Mouse (Mus musculus) testis, postnatal 10 days (tissue): ENCODE measurements around the gene Ifnk.

Experiments
- DNase-seq: peaks from one replicate; pipeline ENCODE4 v3.0.0; 2021; ENCODE audit warnings: low spot score

Ifnk gene

DNA sequence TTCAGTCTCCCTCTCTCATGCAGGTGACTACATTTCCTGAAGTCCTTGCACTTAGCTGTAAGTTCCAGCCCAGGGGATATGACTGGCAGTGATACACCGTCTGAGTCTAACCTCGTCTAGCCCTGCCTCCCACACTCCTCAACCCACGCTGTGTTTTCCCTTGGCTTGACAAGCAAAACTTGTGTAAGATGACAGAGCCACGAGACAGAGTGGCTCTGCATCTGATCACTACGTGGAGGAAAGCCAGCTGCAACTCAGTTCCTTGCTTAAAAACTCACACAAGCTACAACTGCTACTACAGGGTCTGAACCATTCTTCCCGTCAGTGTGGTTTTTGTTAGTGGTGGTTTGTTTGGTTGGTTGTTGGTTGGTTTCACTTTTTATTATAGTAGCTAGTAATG, 11.5 kb upstream of the Ifnk start:
- no peak for DNase-seq

DNA sequence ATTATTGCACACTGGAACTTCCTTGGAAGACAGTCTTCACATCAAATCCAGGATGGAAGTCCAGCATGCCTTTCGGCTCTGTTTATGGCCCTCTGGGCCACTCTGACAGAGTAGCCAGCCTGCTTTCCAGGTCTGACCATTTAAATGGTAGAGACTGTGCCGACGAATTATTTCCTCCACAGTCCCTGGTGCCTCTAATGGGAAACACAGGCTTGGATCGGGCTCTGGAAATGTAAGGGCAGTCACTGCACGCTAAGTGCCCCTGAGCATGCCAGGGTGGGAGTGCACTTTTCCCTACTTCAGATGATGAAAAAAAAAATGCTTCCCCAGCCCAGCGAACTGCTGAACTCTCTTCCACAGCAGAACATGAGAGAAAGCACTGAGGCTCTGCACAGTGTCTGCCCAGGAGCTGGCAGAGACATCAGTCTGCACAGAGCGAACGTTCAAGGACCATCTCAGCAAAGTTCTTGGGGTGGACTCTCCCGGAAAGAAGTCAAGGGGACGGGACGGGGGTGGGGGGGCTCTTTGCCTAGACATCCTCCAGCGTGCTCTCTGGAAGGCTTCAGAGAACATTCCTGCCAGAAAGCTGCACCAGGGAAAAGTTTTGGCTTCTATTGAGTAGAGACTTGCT, 8.3 kb upstream of the Ifnk start:
- DNase-seq, result no peak

DNA sequence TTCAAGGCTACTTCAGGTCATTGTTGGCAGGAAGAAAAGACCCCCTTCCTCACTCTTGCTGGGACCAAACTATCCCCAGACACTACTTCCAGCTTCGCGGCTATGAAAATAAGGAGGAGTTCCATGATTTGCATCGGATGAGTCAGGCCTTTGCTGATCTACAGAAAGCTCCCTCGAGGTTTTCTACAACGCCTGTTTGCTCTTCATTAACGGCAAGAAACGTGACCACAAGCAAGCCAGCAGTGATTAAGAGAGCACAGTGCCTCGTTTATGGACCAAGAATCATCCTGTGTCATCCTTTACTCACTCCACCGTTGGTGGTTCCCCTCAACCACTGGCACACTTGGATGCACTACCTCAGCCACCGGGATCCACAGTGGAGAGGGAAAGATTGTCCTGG, 6.1 kb upstream of the Ifnk start:
- DNase-seq, result no peak

DNA sequence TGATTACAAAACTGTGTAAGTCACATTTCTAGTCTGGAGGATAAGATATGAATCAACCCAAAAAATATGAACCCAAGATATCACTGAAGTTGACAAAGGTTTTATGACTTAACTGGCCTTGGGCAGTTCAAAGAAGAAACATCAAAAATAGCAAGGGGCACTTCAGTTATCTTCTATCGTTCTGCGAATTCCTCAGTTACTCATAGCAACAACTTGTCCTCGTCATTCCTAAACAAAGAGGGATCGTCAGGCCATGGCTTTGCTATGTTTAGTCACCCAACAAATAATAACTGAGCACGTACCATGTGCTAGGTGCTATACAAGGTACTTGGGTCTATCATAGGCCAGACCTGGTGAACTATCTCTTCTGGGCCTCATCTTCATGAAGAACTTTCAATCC, 5.3 kb upstream of the Ifnk start:
- DNase-seq, result no peak

DNA sequence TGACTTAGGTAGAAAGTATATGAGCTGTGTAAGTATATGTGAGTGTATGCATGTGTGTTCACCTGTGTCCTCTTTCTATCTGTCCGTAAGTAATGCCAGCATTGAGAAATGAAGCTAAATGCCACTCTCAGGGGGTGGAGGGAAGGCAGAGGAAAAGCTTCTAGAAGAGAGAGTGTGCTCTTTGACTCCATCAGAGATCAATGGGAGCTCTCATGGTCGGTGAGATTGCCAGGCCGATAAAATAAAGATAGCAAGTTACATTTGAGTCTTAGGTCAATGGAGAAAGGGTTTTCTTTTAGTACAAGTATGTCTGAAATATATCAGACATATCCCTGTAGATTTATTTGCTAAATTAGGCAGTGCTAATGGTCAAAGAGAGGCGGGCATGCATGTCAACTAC, 3.5 kb upstream of the Ifnk start:
- DNase-seq, result no peak

DNA sequence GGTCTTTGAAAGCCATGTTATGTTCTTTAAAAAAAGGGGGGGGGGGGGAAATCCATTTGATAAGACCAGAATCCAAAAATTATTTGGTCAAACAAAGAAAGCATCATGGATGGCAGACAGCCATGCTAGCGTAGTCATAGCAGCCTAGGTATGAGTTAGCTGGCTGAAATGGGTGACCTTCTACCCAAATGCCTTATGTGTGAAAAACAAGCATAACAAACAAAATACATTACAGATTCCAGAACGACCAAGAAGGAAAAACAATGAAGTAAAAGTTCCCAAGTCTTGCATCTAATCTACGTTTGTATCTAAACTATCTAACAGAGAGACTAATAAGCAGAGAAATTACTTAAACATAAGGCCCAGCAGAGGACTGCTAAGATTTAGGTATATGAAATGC, 1.1 kb upstream of the Ifnk start:
- no peak for DNase-seq

DNA sequence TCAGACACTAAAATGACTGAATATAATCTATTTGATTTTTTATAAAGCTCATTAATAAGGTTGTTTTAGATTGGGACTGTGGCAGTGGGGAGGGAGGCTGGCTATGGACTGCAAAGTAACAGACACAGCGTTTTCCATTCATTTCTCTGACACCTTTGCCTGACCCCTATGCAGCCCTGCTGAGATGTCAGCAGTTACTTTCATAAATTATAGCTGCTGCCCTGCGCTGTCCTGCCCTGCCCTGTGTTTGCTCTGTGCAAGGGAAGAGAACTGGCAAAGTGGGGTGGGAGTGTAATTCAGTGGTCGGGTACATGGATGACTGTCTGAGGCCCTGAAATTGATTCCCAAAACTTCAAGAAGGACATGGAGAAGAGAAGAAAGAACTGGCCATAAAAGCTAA, 2.2 kb downstream of the Ifnk start:
- DNase-seq, result no peak

DNA sequence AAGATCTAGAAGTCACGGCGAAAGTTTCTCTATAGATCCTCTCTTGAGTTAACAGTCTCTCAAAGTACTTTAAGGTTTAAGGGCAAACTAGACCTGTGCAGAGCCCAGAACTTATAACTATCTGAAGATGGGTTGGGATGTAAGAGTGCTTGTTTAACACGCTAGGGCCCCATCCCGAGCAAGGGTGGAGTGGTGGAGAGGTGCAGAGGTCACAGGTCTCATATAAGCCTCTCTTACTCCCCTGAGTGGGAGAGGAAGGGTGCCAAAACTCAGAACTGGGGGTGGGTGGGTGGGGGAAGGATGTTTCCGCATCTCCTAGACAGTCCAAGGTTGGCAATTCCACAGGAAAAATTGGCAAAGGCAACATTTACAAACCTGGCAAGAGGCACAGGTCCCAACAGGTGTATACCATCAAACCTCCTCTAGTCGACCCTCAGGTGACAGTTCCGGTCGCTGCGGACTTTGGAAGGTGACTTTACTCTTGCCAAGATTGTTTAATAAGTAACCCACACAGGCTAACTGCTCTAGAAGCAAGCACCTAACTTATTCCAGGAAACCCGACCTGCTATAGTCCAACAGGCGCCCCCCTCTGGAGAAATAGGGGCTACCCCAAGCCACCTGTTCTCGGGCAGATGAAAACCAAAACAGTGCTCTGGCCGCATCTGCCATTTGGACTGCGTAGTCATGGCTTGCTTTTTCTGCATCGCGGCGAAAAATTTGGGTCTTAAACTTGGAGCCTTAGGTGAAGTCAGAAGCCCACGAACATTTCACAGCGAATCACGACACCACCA, 3.5 kb downstream of the Ifnk start:
- DNase-seq, result peak; percentile 62

DNA sequence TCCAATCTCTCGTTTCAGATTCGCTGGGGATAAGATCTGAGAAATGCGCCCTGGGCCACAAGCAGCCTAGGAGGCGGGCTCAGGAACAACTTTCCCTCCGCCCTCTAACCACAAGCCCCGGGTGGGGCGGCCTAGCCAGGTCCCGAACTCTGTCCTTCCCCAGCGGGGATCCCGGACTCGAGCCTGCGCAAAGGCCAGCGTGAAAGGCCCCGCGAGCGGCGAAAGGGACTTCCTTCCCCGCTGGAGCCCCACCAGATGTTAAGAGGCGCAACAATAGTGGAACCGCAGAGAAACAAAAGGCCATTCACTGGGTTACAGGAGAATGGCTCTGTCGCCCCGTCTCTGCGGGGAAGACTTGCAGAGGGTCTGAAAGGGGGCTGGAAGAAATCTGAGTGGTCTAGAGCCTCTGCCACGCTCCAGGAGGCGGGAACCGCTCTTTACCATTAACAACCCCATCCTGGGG, 4.3 kb downstream of the Ifnk start:
- DNase-seq, result peak; percentile 61

DNA sequence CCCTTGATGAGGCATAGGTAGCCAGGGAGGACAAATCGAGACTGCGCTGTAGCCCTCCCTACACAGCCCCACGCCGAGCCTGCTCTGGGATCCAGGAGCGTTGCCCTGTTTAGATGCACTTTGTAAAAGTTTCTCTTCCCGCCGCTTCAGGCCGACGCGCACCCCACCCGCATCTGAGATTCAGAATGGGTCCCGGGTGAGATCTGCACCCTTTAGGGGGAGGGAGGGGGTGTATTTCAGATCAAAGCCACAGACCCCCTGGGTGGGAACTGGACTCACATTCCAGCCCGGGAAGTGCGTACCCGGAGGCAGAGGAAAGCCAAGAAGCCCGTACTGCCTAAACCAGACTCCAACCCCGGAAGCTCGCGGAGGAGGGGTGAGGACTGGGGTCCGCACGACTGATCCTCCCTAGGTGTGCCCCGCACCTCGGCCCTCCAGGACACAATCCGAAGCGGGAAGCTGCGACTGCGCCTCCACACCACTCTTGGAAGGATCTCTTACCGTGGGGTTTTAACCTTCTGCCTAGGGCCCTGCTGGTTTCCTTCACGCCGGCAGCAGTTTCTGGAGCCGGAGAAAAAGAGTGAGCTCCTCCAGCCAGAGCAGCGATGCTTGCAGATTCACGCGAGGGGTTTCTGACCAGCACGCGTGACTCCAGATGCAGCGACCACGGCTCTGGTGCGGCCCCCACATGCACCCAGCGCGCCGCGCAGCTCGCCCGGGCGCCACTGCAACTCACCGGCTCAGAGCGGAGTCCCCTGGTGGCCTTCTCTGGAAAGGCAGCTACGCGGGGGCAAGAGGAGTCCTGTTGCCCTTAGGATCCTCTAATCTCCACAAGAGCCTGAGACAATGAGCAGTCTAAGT, 5.1 kb downstream of the Ifnk start, which contains the start of gene Mob3b:
Gene Mob3b, minus strand, starts transcription at position 734 of the 861 bp plus-strand sequence.
- peak; percentile 92 for DNase-seq

DNA sequence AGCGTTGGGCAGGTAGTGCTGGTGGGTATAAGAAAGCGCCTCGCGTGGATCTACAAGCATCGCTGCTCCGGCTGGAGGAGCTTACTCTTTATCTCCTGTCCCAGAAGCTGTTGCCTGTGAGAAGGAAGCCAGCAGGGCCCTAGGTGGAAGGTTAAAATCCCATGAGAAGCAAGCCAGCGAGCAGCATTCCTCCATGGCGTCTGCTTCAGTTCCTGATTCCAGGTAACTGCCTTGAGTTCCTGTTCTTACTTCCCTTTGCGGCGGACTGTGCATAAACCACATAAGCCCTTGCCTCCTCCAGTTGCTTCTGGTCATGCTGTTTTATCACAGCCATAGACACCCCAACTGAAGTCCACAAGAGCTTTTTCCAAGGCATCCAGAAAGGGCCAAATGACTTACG, 6.0 kb downstream of the Ifnk start:
- no peak for DNase-seq

DNA sequence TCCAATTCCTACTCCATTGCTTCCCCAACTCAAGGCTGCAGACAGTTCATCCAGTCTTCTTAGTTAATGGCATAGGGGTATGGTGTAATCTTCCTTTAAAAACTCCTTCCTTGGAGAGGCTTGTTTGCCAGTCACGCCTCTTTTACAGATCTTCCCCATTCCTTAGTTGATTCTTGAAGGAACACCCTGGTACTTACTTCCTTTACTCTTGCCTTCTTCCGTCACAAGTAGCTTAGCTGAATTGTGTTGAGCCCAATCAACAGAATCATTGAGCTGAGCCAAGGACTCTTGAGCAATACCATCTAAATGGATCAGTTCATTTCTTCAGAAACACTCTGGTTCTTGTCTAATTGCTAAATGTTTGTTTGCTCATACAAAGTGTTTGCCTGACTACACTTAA, 13.4 kb downstream of the Ifnk start:
- DNase-seq, result no peak

DNA sequence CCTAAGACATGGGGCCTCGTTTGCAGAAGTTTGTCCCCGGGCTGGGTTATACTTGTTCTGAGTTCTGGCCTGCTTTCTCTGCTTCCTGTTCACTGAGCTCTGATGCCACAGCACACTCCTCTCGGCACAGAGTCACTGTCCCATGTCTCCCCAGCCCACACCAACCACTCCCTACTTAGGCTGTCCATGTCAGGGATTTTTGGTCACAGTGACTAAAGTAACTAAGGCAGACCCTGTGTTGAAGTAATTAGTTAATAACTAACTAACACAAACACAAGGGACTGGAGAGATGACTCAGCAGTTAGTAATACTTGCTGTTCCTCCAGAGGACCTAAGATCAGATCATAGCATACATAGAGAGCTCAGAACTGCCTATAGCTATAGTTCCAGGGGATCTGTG, 14.1 kb downstream of the Ifnk start:
- no peak for DNase-seq

DNA sequence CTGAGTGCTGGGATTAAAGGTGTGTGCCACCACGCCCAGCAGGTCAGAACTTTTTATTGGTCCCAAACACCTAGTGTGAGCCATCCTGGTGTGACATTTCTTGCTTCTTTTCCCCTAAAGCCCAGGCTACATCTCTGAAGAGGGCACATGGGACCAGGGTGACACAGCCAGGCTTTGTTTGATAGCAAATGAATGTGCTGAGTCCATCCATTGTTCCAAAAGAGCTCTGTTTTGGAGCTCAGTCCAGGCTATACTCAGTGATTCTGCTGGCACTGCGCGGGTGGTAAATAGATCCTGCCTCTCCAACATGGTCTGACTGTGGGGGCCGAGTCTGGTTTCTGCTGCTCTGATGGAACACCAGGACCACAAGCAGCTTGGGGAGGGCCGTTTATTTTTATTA, 16.0 kb downstream of the Ifnk start:
- no peak for DNase-seq

DNA sequence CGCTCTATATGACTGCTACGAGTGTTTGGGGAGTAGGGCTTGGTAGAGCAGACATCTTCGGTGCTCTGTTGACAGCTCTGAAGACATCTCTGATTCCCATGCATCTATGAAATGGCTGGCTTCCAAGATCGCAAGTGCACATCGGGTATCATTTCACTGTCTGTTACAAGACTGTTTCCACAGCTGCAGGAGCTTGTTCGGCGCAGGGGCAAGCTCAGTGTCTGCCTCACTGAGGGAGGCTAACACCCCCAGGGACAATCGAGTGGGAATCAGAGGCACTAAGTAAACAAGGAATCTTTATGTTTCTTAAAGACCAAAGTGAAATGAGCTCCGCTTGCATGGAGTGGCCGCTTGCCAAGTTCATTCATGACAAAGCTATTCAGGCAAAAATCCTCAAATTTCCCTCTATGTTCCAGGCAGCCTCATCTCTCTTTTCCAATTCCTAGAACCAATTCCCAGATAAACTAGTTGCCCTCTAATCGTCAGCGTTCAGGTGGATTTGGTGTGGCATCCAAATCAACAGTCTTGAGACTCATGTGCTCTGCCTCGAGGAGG, 17.8 kb downstream of the Ifnk start:
- DNase-seq, result no peak

DNA sequence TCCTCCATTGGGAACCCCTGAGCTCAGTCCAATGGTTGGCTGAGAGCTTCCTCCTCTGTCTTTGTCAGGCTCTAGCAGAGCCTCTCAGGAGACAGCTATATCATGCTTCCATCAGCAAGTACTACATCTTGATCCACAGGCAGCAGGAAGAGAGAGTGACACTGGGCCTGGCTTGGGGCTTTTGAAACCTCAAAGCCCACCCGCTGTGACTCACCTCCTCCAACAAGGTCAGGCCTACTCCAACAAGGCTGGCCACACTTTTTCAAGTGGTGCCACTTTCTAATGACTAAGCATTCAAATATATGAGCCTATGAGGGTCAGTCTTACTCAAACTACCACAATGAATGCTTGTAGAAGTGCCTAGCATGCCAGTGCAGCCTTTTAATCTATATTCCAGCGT, 20.6 kb downstream of the Ifnk start:
- DNase-seq, result no peak

DNA sequence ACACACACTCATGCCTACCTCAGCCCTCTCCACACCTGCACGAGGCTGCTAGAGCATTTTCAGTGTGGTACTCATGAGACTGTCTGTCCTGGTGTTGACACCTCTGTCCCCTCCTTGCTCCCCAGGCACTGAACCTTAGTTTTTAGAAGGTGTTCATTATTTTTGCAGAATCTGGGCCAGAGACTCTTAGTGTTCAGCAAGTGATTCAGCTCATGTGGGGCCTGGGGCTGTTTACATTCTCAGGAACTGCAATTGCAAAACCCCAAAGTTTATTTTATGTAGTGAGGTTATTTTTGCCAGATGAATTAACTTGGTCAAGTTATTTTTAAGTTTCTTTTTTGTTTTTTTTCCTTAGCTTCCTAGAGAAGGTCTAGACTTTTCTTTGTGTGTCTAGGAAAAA, 21.7 kb downstream of the Ifnk start:
- no peak for DNase-seq

DNA sequence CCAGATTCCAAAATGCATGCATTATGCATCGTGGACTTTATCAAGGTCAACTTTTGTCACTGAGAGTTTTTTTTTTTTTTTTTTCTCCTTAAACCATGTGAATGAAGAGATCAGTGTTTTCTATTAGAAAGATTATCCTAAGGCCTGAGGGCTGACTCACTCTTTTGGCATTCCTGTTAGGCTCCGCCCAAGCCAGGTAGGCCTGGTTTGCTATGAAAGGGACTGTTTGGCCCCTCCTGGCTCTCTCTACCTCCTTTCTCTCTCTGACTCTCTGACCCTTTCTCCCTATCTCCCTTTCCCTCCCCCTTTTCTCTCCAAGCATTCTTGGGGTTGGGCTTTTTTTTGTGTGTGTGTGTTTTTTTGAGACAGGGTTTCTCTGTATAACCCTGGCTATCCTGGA, 23.7 kb downstream of the Ifnk start:
- DNase-seq, result no peak

DNA sequence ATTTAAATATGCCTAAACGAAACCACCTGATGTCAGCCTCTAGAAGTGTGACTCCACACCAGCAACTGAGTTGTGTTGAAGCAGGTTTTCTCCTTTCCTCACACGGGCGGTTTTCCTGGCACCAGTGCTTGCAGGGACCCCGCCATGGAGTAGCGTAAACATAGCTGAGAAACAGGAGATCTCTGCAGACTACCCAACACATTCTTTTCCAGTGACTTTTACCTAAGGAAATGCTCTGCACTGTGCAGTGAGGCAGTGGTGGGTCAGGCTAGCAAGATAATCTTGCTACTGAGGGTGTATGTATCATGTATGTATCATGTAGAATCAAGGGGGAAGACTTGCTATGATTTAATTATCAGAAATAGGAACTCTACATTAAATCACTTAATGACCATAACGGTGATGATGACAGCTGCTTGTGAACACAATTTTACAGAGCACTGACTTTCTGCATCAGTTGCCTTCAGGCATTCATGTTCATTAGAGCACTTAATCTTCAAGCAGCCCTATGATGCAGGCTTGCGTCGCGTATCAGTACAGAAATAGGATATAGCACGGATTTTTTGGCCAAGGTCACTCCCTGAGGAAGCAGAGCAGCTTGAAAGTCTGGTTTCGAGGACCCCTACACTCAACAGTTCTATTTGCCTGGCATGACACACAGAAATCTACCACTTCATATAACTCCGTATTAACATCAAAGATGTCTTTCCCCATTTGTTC, 26.2 kb downstream of the Ifnk start:
- DNase-seq, result no peak

DNA sequence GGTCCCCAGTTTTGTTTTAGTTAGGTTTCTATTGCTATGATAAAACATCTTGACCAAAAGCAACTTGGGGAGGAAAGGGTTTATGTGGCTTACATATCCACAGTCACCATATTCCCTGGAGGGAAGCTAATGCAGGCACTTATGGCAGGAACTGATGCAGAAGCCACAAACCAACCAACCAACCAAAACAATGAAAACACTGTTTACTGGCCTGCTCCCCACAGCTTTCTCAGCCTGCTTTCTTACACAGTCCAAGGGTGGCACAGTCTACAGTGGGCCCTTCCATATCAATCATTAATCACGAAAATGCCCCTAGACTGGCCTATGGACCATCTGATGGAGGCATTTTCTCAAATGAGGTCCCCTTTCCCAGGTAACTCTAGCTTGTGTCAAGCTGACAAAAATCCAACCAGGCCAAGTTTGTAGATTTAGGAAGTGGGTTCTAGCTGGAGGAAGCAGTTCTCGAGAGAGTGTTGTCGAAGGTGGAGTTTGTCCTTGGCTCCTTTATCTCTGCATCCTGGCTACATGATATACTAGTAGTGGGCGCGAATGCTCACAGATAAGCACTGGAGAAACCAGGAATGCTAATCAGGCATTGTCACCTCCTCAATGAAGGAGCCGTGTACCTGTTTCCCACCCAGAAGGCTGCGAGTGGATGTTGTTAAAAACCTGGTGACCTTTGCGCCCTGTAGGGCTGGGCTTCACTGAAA, 35.9 kb downstream of the Ifnk start:
- no peak for DNase-seq

DNA sequence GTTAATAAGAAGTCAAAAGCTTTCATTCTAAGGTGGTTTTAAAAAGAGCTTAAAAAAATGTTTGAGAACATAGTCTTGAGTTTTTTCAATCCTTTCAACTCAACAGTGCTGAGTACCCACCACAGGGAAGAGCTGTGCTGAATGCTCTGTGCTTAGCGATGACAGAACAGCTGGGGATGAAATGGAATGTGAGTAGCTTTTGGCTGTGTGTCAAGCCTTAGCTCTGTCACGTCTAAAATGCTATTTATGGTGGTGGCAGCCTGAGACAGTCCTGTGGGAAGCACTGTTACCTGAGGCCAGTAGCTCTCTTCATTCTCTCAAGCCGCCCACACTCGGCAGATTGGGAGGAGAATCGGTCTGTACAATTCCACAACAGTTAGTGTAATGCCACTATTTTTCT, 37.9 kb downstream of the Ifnk start:
- DNase-seq, result no peak
